Mouse (Mus musculus): ENCODE measurements around the gene Gm20877. TPM values are rescaled to one million over a fixed set of nuclear protein-coding genes. Genes with fewer than 3 reads are reported as not detected.
"Not testable (repeated sequence)": the region's sequence is repeated elsewhere in the genome, so short reads cannot be mapped to it uniquely, and the experiment has no call there.

The Gm20877 gene
- not detected in 2 replicates for polyA plus RNA-seq (2012; rRNA removed)

DNA sequence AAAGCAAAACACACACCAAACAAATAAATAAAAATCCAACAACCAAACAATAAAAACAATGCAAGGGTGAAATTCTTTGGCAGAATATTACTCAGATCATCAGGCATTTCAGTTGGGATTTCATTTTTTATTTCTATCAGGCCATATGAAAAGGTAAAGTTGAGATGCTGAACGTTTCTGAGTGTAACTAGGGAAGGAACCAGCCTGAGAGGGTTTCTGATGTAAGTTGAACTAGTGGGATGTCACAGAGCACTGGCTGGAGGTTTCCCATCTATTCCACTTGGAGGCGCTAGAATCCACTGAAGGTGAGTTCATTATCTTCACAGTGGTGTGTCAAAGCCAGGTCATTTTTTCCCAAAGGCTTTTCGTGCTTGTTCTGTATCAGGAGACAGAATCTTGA is at the start of gene Gm20877:
Gene Gm20877, plus strand, starts transcription at position 301 of the 400 bp plus-strand sequence.
- DNase-seq (ENCODE audit: low read depth) = not testable (repeated sequence)
